Mouse (Mus musculus): ENCODE results near the gene Srpk1. TPM values are rescaled to one million over a fixed set of nuclear protein-coding genes. Genes with fewer than 3 reads are reported as not detected.
"Not testable (repeated sequence)": the region's sequence is repeated elsewhere in the genome, so short reads cannot be mapped to it uniquely, and the experiment has no call there.

Gene Srpk1
- total RNA-seq, 2 experiments from 2014 or later = 129 to 140 TPM

DNA sequence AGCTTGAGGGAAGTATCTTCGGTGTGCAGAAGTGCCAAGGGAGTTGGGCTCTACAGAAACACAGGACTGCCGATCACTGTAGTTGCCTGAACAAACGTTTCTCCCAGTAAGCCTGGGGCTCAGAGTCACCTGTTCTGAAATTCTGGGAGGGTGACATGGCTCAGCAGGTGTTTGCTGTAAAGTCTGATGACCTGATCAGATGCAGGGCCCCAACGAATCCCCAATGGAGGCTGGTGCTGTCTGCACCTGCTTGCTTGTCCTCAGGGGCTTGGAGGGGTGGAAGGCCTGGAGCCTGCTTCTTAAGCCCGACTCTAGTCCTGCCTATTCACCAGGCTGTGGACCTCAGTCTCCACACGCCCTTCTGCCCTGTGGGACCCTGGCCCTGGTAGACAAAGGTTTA lies 64.7 kb downstream of the Srpk1 start:
- no peak for ATAC-seq (replicated peaks; ENCODE audit: poor library complexity)

DNA sequence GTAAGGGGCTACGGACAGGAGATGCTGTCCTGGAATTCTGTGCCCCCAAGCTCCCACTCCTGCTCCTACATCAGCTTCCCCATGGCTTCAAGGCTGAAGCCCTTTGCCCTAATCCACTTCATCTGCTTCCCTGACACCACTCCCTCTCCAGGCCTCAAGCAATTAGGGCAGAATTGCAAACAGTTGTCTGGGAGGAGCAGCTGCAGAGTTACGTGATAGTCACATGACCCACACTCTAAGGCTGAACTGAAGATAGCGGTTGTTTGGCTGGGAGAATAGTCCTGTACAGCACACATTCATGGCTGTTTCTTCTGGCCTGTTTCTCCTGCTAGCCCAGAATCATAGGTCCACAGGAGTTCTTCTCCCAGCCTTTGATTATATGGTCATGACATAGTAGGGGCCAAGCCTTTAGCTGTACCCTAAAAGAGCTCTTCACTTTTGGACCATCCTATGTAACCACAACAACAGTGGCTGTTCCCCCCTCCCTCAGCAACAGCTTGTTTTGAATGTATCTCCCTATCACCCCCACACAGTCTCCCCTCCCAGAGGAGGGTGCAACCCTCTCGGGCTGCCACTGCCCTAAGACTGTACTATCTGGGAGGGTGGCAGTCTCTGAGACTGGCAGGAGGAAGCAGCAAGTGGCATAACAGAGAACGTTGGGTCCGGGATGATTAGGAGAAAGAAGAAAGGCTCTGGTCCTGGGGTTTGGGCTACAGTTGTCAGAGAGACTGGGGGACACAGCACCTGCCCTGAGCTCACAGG lies 65.7 kb downstream of the Srpk1 start:
- peak; percentile 73 for ATAC-seq (replicated peaks; ENCODE audit: poor library complexity)

GRCm38 (mm10) chr17:28554021-28554420 lies 68.5 kb downstream of the Srpk1 start:
- not testable (repeated sequence) for ATAC-seq (replicated peaks; ENCODE audit: poor library complexity)

GRCm38 (mm10) chr17:28553040-28553793 lies 69.3 kb downstream of the Srpk1 start:
- ATAC-seq (replicated peaks; ENCODE audit: poor library complexity) = peak; percentile 76

DNA sequence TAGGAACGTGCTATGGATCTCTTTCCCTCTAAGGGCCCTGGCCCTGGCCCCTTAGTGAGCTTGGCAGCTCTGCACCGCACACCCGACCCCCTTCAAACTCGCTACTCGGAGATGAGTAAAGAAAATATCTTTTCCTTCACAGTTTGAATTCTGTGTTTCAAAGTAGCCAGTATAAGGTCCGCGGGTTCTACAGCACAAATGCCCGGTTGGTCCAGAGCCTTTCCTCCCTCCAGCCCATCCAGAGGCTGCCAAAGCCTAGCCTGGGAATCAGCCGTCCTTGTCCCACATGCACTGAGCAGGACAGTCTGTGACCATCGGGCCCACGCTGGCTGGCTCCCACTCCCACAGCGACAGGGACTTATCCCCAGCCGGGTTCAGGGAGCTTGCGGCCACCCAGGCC lies 73.4 kb downstream of the Srpk1 start, which contains the start of gene Clpsl2:
TSS of gene Clpsl2 (plus strand) at position 301 of the 400 bp plus-strand sequence.
- no peak for ATAC-seq (replicated peaks; ENCODE audit: poor library complexity)

GRCm38 (mm10) chr17:28548550-28548949 lies 74.0 kb downstream of the Srpk1 start:
- no peak for ATAC-seq (replicated peaks; ENCODE audit: poor library complexity)

GRCm38 (mm10) chr17:28546925-28547324 lies 75.6 kb downstream of the Srpk1 start:
- no peak for ATAC-seq (replicated peaks; ENCODE audit: poor library complexity)

DNA sequence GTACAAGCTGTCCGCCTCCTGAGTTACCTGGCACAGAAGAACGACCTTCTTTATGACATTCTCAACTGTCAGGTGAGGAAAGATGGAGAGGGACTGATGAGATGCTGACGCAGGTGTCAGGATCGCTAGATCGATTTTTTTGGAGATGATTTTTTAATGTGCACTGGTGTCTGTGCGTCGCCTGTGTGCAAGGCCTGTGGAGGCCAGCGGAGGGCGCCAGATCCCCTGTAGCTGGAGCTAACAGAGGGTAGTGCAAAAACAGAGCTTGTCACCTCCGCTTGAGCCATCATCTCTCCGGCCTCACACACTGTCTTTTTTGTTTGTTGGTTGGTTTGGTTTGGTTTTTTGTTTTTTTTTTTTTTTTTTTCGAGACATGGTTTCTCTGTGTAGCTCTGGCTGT lies 84.6 kb downstream of the Srpk1 start:
- no peak for ATAC-seq (replicated peaks; ENCODE audit: poor library complexity)

Other genes with a start within 250 kb of the Srpk1 start
- gene Fkbp5, start 105.2 kb downstream of the Srpk1 start, total RNA-seq (2015) = 25.8 and 30.0 TPM in 2 replicates
- 40.2 and 58.9 TPM in 2 replicates for gene Fkbp5, start 105.2 kb downstream of the Srpk1 start, total RNA-seq (2017)
- gene Armc12, start 91.9 kb downstream of the Srpk1 start, total RNA-seq (2015) = not detected in 2 replicates
- not detected in 2 replicates for gene Armc12, start 91.9 kb downstream of the Srpk1 start, total RNA-seq (2017)
- not detected in 2 replicates for gene Clpsl2, start 73.3 kb downstream of the Srpk1 start, total RNA-seq (2015)
- gene Clpsl2, start 73.3 kb downstream of the Srpk1 start, total RNA-seq (2017) = not detected in 2 replicates
- gene Clps, start 61.9 kb downstream of the Srpk1 start, total RNA-seq (2015) = not detected in 2 replicates
- gene Clps, start 61.9 kb downstream of the Srpk1 start, total RNA-seq (2017) = not detected in 2 replicates
- gene Lhfpl5, start 47.1 kb downstream of the Srpk1 start, total RNA-seq (2015) = not detected in 2 replicates
- not detected in 2 replicates for gene Lhfpl5, start 47.1 kb downstream of the Srpk1 start, total RNA-seq (2017)
- 1.3 and 3.0 TPM in 2 replicates for gene Slc26a8, start 67.5 kb upstream of the Srpk1 start, total RNA-seq (2015)
- 0.21 and 1.5 TPM in 2 replicates for gene Slc26a8, start 67.5 kb upstream of the Srpk1 start, total RNA-seq (2017)
- 111 TPM in 2 replicates for gene Mapk14, start 68.6 kb upstream of the Srpk1 start, total RNA-seq (2015)
- 100 and 110 TPM in 2 replicates for gene Mapk14, start 68.6 kb upstream of the Srpk1 start, total RNA-seq (2017)
- 4.3 and 6.5 TPM in 2 replicates for gene AC170998.1, start 103.4 kb upstream of the Srpk1 start, total RNA-seq (2015)
- gene AC170998.1, start 103.4 kb upstream of the Srpk1 start, total RNA-seq (2017) = 1.1 and 5.1 TPM in 2 replicates
- 1.3 and 2.2 TPM in 2 replicates for gene Mapk13, start 146.6 kb upstream of the Srpk1 start, total RNA-seq (2015)
- 1.1 and 4.8 TPM in 2 replicates for gene Mapk13, start 146.6 kb upstream of the Srpk1 start, total RNA-seq (2017)
- 29.5 and 29.9 TPM in 2 replicates for gene Brpf3, start 178.4 kb upstream of the Srpk1 start, total RNA-seq (2015)
- gene Brpf3, start 178.4 kb upstream of the Srpk1 start, total RNA-seq (2017) = 3.4 and 3.9 TPM in 2 replicates
- 0.02 and 0.10 TPM in 2 replicates for gene Pnpla1, start 235.7 kb upstream of the Srpk1 start, total RNA-seq (2015)
- 0.14 TPM in 1 of 2 replicates, not detected in the other for gene Pnpla1, start 235.7 kb upstream of the Srpk1 start, total RNA-seq (2017)